Mouse (Mus musculus): ENCODE results near the gene Krt79.

The Krt79 gene

GRCm38 (mm10) chr15:101940274-101940829 is at the start of gene Krt79:
Krt79 (minus strand) TSS chr15:101940324.
- in situ Hi-C loops (cut with MboI; ENCODE audit: unreplicated experiment in 2 of 2) = no loop called here

GRCm38 (mm10) chr15:101988714-101989113 is 48.6 kb upstream of the Krt79 start:
- in situ Hi-C loops (cut with MboI; ENCODE audit: unreplicated experiment in 2 of 2) = loop anchor here (5.0 to 10.0 kb wide), 3 partner anchors 156 to 774 kb away; partner anchors contain the start of gene Igfbp6 (in 1 of the 2)

DNA sequence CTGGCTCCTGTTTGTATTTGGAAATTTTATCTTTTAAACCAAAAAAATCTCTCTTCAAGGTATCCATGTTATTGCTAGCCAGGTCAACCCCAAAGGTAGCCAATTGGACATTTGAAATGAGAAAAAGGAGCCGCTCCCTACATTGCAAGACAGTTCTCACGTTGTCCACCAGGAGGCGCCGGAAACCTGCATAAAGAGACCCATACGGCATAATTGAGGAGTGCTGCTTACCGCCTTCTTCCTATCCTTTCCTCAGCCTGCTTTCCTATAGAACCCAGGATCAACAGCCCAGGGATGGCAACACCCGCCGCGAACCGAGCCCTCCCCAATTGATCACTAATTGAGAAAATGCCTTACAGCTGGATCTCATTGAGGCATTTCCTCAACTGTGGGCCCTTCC is 48.0 kb upstream of the Krt79 start:
- in situ Hi-C loops (cut with MboI; ENCODE audit: unreplicated experiment in 2 of 2) = loop anchor here (5.0 to 10.0 kb wide), 3 partner anchors 157 to 773 kb away; partner anchors contain the start of gene Igfbp6 (in 1 of the 2)

DNA sequence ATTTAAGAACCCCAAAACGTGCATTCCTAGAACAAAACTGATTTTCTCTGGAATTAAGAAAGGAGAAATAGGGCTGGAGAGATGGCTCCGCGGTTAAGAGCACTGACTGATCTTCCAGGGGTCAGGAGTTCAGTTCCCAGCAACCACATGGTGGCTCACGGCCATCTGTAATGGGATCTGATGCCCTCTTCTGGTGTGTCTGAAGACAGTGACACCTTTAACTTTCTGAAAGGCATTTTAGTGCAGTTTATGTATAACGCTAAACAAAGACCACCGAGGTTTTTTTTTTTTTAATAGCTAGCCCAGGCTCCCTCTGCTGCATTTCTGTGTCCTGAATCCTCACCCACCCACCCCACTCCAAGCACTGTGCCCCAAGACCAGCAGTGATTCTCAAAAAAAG is 44.6 kb upstream of the Krt79 start:
- in situ Hi-C loops (cut with MboI; ENCODE audit: unreplicated experiment in 2 of 2) = loop anchor here (5.0 to 10.0 kb wide), 5 partner anchors 160 to 772 kb away; partner anchors contain the start of gene Igfbp6 (in 1 of the 2)

DNA sequence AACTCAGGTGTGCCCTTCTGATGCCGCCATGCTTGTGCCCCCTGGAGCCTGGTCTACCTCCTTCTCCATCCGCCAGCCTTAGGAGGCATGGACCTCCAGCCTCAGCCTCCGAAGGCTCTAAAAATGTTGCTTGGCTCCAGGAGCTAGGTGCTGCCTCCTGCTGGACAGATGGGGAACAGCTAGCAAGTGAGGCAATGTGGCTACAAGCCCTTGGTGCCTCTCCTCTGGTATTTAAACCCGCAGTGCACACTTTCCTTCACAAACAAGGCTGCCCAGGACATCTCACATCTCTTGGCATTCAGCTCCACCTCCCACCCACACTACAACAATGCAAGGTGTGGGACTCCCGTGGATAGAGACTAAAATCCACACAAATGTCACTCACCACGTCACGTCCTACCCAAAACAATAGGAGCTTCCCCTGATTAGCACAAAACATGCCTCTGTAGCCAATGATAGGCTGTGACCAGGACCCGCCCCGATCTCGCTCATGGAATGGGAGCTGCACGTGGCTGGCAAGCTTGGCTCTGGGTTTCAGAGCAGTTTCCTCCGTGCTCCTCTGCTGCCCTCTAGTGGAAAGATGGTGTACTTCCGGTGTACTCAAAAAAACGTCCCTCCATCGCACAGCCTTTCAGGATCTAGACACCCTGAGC is 44.0 kb upstream of the Krt79 start:
- in situ Hi-C loops (cut with MboI; ENCODE audit: unreplicated experiment in 2 of 2) = loop anchor here (5.0 to 10.0 kb wide), 4 partner anchors 161 to 772 kb away; partner anchors contain the start of gene Igfbp6 (in 1 of the 2)

DNA sequence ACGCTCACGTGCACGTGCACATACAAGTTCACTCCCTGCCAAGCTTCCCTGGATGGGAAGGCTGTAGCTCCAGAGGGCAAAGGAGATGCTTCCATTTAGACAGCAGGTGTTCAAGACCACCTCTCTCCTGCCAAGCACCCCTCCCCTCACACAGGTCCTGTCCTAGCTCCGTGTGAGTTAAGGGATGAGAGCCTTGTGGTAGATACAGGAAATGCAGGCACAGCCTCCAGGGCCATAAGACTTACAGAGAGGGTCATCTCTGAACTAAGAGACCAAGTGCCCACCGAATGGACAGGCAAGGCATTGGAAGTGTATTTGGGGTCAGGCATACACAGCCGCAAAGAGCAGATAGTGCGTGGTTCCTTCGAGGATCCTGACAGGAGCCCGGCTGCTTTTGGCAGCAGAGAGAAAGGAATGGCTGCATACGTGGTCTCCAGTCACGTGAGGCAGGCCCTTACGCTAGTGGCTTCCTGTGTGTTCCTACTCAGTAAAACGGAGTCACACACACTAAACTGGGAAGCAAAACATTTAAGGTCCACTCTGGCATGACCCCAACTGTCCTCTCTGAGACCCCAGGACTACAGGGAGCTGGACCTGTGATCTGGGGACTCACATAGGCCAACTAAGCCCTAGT is 43.3 kb upstream of the Krt79 start:
- in situ Hi-C loops (cut with MboI; ENCODE audit: unreplicated experiment in 2 of 2) = loop anchor here (5.0 to 10.0 kb wide), 4 partner anchors 161 to 771 kb away; partner anchors contain the start of gene Igfbp6 (in 1 of the 2)

- in situ Hi-C loops (cut with MboI; ENCODE audit: unreplicated experiment in 2 of 2) = loop anchor here (5.0 to 10.0 kb wide), 4 partner anchors 164 to 769 kb away; partner anchors contain the start of gene Igfbp6 (in 1 of the 2)
Observed at GRCm38 (mm10) chr15:101980849-101981248, 40.7 kb upstream of the Krt79 start.

- in situ Hi-C loops (cut with MboI; ENCODE audit: unreplicated experiment in 2 of 2) = no loop called here
Observed at GRCm38 (mm10) chr15:101977043-101977726, 37.1 kb upstream of the Krt79 start.

- in situ Hi-C loops (cut with MboI; ENCODE audit: unreplicated experiment in 2 of 2) = no loop called here
Observed at GRCm38 (mm10) chr15:101976641-101977040, 36.5 kb upstream of the Krt79 start.

DNA sequence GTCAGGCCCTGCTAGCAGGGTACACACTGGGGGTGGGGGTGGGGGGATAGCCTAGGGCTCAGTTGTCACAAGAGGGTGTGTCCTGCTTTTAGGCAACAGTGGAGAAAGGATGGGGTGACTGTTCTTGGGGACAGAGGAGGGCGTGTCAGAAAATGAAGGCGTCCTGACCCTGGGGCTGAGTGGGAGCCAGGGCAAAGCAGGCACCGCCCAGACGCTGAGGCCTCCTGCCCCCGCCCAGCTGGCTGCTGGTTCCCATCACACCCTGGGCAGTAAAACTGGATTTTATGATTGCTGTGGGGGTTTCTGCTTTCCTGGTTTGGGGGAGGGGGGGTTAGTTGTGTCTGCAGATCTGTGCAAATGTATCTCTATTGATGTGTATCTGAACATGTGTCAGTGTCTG is 35.9 kb upstream of the Krt79 start:
- in situ Hi-C loops (cut with MboI; ENCODE audit: unreplicated experiment in 2 of 2) = no loop called here

- in situ Hi-C loops (cut with MboI; ENCODE audit: unreplicated experiment in 2 of 2) = no loop called here
Observed at GRCm38 (mm10) chr15:101974083-101974845, 34.1 kb upstream of the Krt79 start.

GRCm38 (mm10) chr15:101973414-101974077 is 33.4 kb upstream of the Krt79 start:
- in situ Hi-C loops (cut with MboI; ENCODE audit: unreplicated experiment in 2 of 2) = no loop called here

DNA sequence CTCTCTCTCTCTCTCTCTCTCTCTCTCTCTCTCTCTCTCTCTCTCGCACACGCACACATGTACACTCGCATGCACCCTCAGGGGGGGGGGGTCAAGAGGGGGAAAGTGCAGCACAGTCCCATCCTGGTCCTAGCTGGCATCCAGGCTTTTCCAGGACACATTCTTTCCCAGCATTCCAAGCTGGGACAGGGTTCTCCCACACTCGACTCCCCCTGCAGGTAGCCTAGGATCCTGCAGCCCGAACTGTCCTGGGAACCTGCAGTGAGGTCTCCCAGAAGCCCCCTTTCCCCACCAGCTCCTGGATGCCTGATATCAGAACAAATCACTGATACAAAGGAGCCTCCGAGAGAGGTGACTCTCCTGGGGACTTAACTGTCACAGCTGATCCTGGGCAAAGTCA is 30.4 kb upstream of the Krt79 start:
- in situ Hi-C loops (cut with MboI; ENCODE audit: unreplicated experiment in 2 of 2) = no loop called here

DNA sequence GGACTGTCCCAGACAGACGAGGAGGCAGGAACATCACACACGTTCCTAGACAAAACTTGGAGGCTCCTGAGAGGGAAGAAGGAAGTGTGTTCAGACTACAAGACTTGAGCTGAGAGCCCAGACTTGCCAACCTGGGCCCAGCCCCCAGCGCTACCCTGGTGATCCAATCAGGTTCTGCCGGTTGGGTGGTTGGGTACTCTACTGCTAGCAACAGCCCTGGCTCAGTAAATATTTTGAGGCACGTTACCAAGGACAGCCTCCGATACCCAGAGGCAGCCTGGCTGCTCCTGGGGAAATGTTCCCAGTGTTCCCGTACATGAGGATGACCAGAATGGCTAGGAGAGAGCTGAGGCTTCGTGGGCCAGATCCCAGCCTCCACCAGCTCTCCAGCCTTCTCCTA is 26.7 kb upstream of the Krt79 start:
- in situ Hi-C loops (cut with MboI; ENCODE audit: unreplicated experiment in 2 of 2) = no loop called here

DNA sequence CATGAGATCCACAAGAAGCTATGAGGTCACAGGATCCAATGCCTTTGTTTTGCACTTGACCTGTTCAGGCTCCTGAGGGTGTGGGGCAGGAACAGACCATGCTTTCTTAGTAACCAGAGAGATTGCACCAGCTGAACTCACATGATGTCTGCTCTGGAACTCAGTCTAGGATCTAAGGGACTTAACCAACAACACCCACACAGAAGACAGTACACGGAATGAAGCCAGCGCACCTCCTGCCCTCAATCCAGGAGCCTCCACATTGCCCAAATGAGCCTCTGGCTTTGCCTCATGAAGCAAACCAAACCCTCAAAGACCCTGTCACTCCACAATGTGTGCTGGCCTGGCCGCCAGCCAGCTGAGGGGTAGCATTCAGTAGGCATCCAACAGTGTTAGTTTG is 18.8 kb upstream of the Krt79 start:
- in situ Hi-C loops (cut with MboI; ENCODE audit: unreplicated experiment in 2 of 2) = no loop called here

DNA sequence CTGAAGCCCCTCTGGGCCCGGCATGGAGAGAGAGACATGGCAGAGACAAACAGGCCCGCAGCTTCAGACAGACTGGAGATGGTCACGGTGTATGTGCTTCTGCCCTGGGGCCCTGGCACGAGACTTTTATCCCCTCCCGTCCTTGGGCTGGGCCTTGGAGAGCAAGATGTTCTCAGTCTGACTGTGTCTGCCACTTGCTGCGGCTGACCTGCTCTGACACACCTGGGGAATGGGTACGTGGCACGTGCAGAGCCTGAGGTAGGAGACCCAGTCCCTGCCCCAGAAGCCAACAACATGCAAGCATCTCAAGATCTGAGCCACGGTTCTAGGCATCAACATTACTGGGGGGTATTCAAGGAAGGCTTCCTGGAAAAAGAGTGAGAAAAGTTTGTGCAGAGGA is 14.1 kb upstream of the Krt79 start, which contains the start of gene Krt78:
Gene Krt78 (minus strand): TSS at position 101 of the 400 bp plus-strand sequence.
- in situ Hi-C loops (cut with MboI; ENCODE audit: unreplicated experiment in 2 of 2) = no loop called here

GRCm38 (mm10) chr15:101952733-101953474 is 12.8 kb upstream of the Krt79 start:
- in situ Hi-C loops (cut with MboI; ENCODE audit: unreplicated experiment in 2 of 2) = no loop called here

- in situ Hi-C loops (cut with MboI; ENCODE audit: unreplicated experiment in 2 of 2) = no loop called here
Observed at GRCm38 (mm10) chr15:101945430-101945829, 5.3 kb upstream of the Krt79 start.

GRCm38 (mm10) chr15:101941948-101942347 is 1.8 kb upstream of the Krt79 start:
- in situ Hi-C loops (cut with MboI; ENCODE audit: unreplicated experiment in 2 of 2) = no loop called here
